Mouse (Mus musculus) small intestine, adult 2 months (tissue): Measurements from ENCODE around the gene 1700001O22Rik. TPM values are rescaled to one million over a fixed set of nuclear protein-coding genes. Genes with fewer than 3 reads are reported as not detected.

Experiments
- H3K27ac ChIP-seq: fragments of 200-500 bp; 2 replicates; pipeline ENCODE4 v1.5.1; 2012; ENCODE audit warnings: low read depth, low read length, control low read depth, inconsistent platforms; ENCODE audit not compliant: insufficient read depth
- H3K27me3 ChIP-seq: fragments of 200-500 bp; 2 replicates; pipeline ENCODE4 v1.6.1; 2012; ENCODE audit warnings: mild to moderate bottlenecking, moderate library complexity, low read length, inconsistent platforms; ENCODE audit not compliant: control insufficient read depth, insufficient read depth
- H3K36me3 ChIP-seq: fragments of 200-500 bp; 2 replicates; pipeline ENCODE4 v1.6.1; 2012; ENCODE audit warnings: mild to moderate bottlenecking, low read length, control low read depth, inconsistent platforms; ENCODE audit not compliant: control insufficient read depth, insufficient read depth
- H3K4me1 ChIP-seq: fragments of 200-500 bp; 2 replicates; pipeline ENCODE4 v1.6.1; 2012; ENCODE audit warnings: low read length, inconsistent platforms, mixed read lengths; ENCODE audit not compliant: control insufficient read depth, insufficient read depth, insufficient read length
- H3K4me3 ChIP-seq: fragments of 200-500 bp; 2 replicates; pipeline ENCODE4 v1.5.1; 2012; ENCODE audit warnings: low read depth, mild to moderate bottlenecking, control low read depth, inconsistent platforms, low read length, moderate library complexity
- CTCF ChIP-seq: fragments of 200-500 bp; IDR thresholded peaks from 2 replicates; pipeline ENCODE4 v1.5.1; 2012; ENCODE audit warnings: low read depth, mild to moderate bottlenecking, control low read depth, inconsistent platforms, low read length, moderate library complexity, mixed read lengths; ENCODE audit not compliant: insufficient replicate concordance, insufficient read length; ENCODE audit errors: extremely low read depth
- POLR2A ChIP-seq: fragments of 200-500 bp; IDR thresholded peaks from 2 replicates; pipeline ENCODE4 v1.6.1; 2012; ENCODE audit warnings: low read depth, mild to moderate bottlenecking, control low read depth, inconsistent platforms, low read length, moderate library complexity
- WGBS: fragments of 180-500 bp; shearing (Covaris S2); methylation state at CpG from one replicate; pipeline ENCODE4 v1.1.7; 2018; 5-methylcytosine and 5-hydroxymethylcytosine counted together
- polyA plus RNA-seq: library from polyadenylated mRNA; depleted of rRNA; stranded (reverse); fragments of >200 nt; gene quantifications from 2 replicates; pipeline ENCODE4 v1.2.3, GENCODE M21; 2012; rRNA removed

Gene 1700001O22Rik
- polyA plus RNA-seq, 1 experiment = 0.71 TPM

DNA sequence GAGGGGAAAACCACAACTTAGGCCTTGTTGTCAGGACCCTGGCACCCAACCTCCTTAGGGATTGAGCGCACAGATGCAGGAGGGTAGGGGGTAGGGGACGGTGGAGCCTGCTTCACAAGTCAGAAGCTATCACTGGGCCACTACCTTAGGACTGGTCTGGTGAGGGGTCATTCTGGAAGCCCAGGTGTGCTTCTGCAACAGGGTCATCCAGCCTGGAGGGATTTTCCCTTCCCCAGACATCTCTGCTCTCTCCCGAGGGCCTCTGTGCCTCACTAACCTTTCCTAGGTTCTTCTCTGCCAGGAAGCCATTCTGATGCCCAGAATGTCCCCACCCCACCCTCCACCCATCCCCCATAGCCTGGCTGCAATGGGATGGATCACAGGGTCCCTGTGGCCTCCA, 48.6 kb downstream of the 1700001O22Rik start:
- no peaks in the 10 kb centered on the region for H3K27me3 ChIP-seq
- H3K4me3 ChIP-seq = no peak overlapping the region
- H3K27ac ChIP-seq = no peak overlapping the region
- 90% methylated on average over 3 of the region's 3 CpGs for WGBS
- no peaks in the 10 kb centered on the region for H3K36me3 ChIP-seq
- TF ChIP-seq CTCF = no peak
- no peak for TF ChIP-seq POLR2A
- peaks cover 5% of the 10 kb centered on the region for H3K4me1 ChIP-seq

DNA sequence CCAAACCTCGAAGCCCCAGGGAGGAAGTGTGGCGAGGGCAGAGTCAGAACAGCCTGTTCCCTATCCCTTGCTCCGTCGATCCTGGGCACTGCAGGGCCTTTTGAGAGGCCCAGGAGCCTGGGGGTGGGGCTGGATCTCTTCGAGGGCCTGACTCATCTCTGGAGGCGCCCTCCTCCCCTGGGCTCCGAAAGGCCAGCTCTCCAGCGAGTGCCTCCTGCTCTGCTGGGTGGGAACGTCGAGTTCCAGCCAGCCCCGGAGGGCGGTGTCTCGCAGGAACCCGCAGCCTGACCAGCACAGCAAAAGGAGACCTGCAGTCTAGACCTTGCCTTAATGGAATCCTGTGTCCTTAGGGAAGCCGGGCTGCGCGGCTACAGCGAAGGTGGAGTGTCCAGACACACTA, 50.2 kb downstream of the 1700001O22Rik start:
- Histone ChIP-seq H3K27ac (no peak overlapping the region), H3K27me3 (no peaks in the 10 kb centered on the region), H3K4me1 (peaks cover 2% of the 10 kb centered on the region), H3K4me3 (no peak overlapping the region), H3K36me3 (no peaks in the 10 kb centered on the region)
- no peak for TF ChIP-seq CTCF
- WGBS = 58% methylated on average over 18 of the region's 18 CpGs

DNA sequence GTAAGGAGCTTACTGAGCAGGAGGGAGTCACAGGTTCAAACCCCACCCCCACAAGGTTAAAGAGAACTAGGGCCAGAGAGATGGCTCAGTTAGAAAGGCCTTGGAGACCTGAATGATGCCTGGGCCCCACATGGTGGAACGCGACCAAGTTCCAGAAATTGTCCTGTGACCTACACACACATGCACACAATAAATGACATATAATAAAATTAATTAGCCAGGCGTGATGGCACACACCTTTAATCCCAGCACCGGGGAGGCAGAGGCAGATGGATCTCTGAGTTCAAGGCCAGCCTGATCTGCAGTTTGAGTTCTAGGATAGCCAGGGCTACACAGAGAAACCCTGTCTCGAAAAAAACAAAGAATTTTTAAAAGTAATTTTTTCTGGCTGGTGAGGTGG, 51.0 kb downstream of the 1700001O22Rik start:
- TF ChIP-seq CTCF (no peak), POLR2A (no peak)
- H3K36me3 ChIP-seq = no peaks in the 10 kb centered on the region
- no peak overlapping the region for H3K27ac ChIP-seq
- no peak overlapping the region for H3K4me3 ChIP-seq
- WGBS = 79% methylated on average over 5 of the region's 5 CpGs
- peaks cover 2% of the 10 kb centered on the region; the same call in 1 of the 2 replicates for H3K4me1 ChIP-seq
- H3K27me3 ChIP-seq = no peaks in the 10 kb centered on the region

DNA sequence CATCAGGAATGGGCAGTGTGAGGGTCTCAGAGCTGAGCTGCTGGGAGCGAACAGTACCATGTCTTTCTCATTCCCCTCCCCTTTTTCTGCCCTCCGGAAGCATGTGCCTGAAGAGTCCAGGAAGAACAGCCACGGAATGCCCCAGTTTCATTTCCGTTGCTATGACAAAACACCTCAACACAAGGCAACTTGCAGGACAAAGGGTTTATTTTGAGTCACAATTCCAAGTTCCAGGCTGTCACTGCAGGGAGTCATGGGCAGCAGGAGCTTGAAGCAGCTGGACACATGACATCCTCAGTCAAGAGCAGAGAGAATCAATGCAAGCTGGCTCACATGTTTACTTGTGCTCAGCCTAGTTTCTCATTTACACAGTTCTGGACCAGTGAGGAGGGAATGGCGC, 53.4 kb downstream of the 1700001O22Rik start:
- Histone ChIP-seq H3K36me3 (no peaks in the 10 kb centered on the region), H3K4me1 (peaks cover 2% of the 10 kb centered on the region; the same call in 1 of the 2 replicates), H3K27me3 (no peaks in the 10 kb centered on the region), H3K27ac (no peak overlapping the region), H3K4me3 (no peak overlapping the region)
- TF ChIP-seq CTCF (no peak), POLR2A (no peak)
- 59% methylated on average over 5 of the region's 5 CpGs for WGBS

DNA sequence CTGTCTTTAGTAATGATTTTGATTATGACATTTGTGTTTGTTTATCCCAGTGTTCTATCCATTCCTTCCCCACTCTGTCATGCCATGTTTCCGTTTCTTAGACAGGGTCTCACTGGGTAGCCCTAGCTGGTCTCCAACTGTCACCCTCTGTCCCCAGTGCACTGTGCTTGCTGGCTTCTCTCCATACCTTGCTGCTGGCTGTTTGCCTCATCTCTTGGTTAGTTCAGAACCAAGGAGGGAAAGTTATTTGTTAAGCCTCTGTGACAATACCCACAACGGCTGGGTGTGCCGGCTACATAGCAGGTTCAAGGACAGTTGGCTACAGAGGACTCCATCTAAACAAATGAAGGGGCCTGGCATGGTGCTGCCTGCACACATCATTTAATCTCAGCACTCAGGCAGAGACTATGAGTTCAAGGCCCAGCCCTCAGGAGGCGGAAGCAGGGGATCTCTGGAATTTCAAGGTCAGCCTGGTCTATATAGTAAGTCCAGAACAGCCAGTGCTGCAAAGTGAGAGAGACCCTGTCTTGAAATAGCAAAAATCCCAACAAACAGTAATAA, 55.8 kb downstream of the 1700001O22Rik start:
- TF ChIP-seq CTCF = no peak
- TF ChIP-seq POLR2A = no peak
- whole genome bisulfite sequencing = 75% methylated on average over 4 of the region's 4 CpGs
- Histone ChIP-seq H3K27me3 (no peaks in the 10 kb centered on the region), H3K4me1 (peaks cover 3% of the 10 kb centered on the region; the same call in 1 of the 2 replicates), H3K4me3 (no peak overlapping the region), H3K36me3 (no peaks in the 10 kb centered on the region), H3K27ac (no peak overlapping the region)

Other genes starting within 250 kb of the 1700001O22Rik start
- not detected in 2 replicates for gene Cstad, start 208.6 kb downstream of the 1700001O22Rik start, polyA plus RNA-seq
- 14.3 and 23.8 TPM in 2 replicates for gene Ntmt1, start 4.2 kb upstream of the 1700001O22Rik start, polyA plus RNA-seq
- gene Asb6, start 26.7 kb upstream of the 1700001O22Rik start, polyA plus RNA-seq = 23.5 and 31.7 TPM in 2 replicates
- gene Prrx2, start 31.3 kb upstream of the 1700001O22Rik start, polyA plus RNA-seq = 1.8 and 2.6 TPM in 2 replicates
- 5.9 and 10.9 TPM in 2 replicates for gene Ptges, start 126.2 kb upstream of the 1700001O22Rik start, polyA plus RNA-seq
- gene Tor1b, start 149.3 kb upstream of the 1700001O22Rik start, polyA plus RNA-seq = 8.0 and 8.2 TPM in 2 replicates
- gene Tor1a, start 164.3 kb upstream of the 1700001O22Rik start, polyA plus RNA-seq = 38.8 and 78.6 TPM in 2 replicates
- gene BC005624, start 178.5 kb upstream of the 1700001O22Rik start, polyA plus RNA-seq = 5.3 and 9.0 TPM in 2 replicates
- gene Usp20, start 178.6 kb upstream of the 1700001O22Rik start, polyA plus RNA-seq = 5.1 TPM in 2 replicates